Mouse (Mus musculus) Patski (cell line): Measurements from ENCODE around the gene Lgals4. TPM values are rescaled to one million over a fixed set of nuclear protein-coding genes. Genes with fewer than 3 reads are reported as not detected.

Experiments used
- ATAC-seq: fragments of 100-300 bp; one replicate; pipeline ENCODE4 v1.8.0; 2021
- CTCF ChIA-PET: fragments of 350-600 bp; sonication (Branson Sonifier 250); formaldehyde crosslinking; loops from one replicate; lab custom pipeline; 2022; ENCODE audit warnings: inconsistent platforms; lab: Charles Lee
- POLR2A ChIA-PET: fragments of 350-600 bp; sonication (Branson Sonifier 250); formaldehyde crosslinking; loops from one replicate; lab custom pipeline; 2022; ENCODE audit warnings: antibody characterized with exemption, inconsistent platforms; lab: Charles Lee
- DNase-seq: peaks from one replicate; pipeline ENCODE4 v3.0.0-alpha.2; 2011; ENCODE audit warnings: low read depth, low spot score
- H3K27me3 ChIP-seq: fragments of 371-371 bp; one replicate; pipeline ENCODE4 v1.5.1; 2021
- CTCF ChIP-seq: fragments of 100-300 bp; IDR thresholded peaks from one replicate; pipeline ENCODE4 v1.5.1; 2021
- in situ Hi-C: fragments of 300-500 bp; cut with MboI; formaldehyde crosslinking; loops from 3 replicates; pipeline ENCODE4 v1.11.1; 2018; ENCODE audit warnings: low pct_unique_long_range_greater_than_20kb, mixed read lengths
- polyA plus RNA-seq: library from polyadenylated mRNA; unstranded; gene quantifications from one replicate; pipeline ENCODE4 v1.2.3, GENCODE M21; 2021

Lgals4 gene
- polyA plus RNA-seq, 1 experiment from 2014 or later: 4.1 TPM

- ChIA-PET POLR2A (interaction anchor here (0.9 to 4.0 kb wide), 3 partner anchors 7 to 47 kb away, joined by 3 to 22 read pairs (median 8); partner anchors contain the start of gene Sirt2), CTCF (interaction anchor here (0.8 to 1.1 kb wide), 3 partner anchors 11 to 33 kb away, joined by 3 read pairs; no protein-coding TSS in a partner anchor)
- in situ Hi-C loops: no loop called here
- ATAC-seq (no peak), DNase-seq (no peak)
- H3K27me3 ChIP-seq: no peaks in the 10 kb centered on the region
- no peak for TF ChIP-seq CTCF
Observed at GRCm38 (mm10) chr7:28812949-28813348, 20.7 kb upstream of the Lgals4 start.

- no peak for DNase-seq
- no peak for ATAC-seq
- no peak for TF ChIP-seq CTCF
- no peaks in the 10 kb centered on the region for H3K27me3 ChIP-seq
- ChIA-PET CTCF (no interaction called here), POLR2A (no interaction called here)
- in situ Hi-C loops: no loop called here
Observed at GRCm38 (mm10) chr7:28814306-28815034, 19.2 kb upstream of the Lgals4 start.

- ChIA-PET CTCF (no interaction called here), POLR2A (no interaction called here)
- ATAC-seq (no peak), DNase-seq (no peak)
- H3K27me3 ChIP-seq: no peaks in the 10 kb centered on the region
- no peak for TF ChIP-seq CTCF
- in situ Hi-C loops: no loop called here
Observed at GRCm38 (mm10) chr7:28815230-28815629, 18.4 kb upstream of the Lgals4 start.

- DNase-seq: no peak
- ChIA-PET CTCF (no interaction called here), POLR2A (interaction anchor here (0.6 kb wide), 2 partner anchors 137 to 168 kb away, joined by 3 to 4 read pairs; no protein-coding TSS in a partner anchor)
- no peak for TF ChIP-seq CTCF
- no peak for ATAC-seq
- in situ Hi-C loops: no loop called here
- no peaks in the 10 kb centered on the region for H3K27me3 ChIP-seq
Observed at GRCm38 (mm10) chr7:28816201-28816600, 17.5 kb upstream of the Lgals4 start.

GRCm38 (mm10) chr7:28816920-28817319 is 16.7 kb upstream of the Lgals4 start:
- in situ Hi-C loops: no loop called here
- ChIA-PET CTCF (no interaction called here), POLR2A (interaction anchor here (0.6 to 1.2 kb wide), 2 partner anchors 9 to 136 kb away, joined by 3 to 5 read pairs; partner anchors contain the start of gene Hnrnpl)
- no peak for ATAC-seq
- no peak for TF ChIP-seq CTCF
- DNase-seq: no peak
- no peaks in the 10 kb centered on the region for H3K27me3 ChIP-seq

GRCm38 (mm10) chr7:28817524-28817923 is 16.1 kb upstream of the Lgals4 start:
- in situ Hi-C loops: no loop called here
- no peak for TF ChIP-seq CTCF
- H3K27me3 ChIP-seq: no peaks in the 10 kb centered on the region
- DNase-seq (no peak), ATAC-seq (no peak)
- ChIA-PET POLR2A (interaction anchor here (1.2 kb wide), 1 partner anchor 9 kb away, joined by 5 read pairs; the partner anchor contains the start of gene Hnrnpl), CTCF (interaction anchor here (1.4 kb wide), 1 partner anchor 10 kb away, joined by 4 read pairs; no protein-coding TSS in a partner anchor)

GRCm38 (mm10) chr7:28817957-28818356 is 15.7 kb upstream of the Lgals4 start:
- ChIA-PET CTCF (interaction anchor here (1.4 kb wide), 1 partner anchor 10 kb away, joined by 4 read pairs; no protein-coding TSS in a partner anchor), POLR2A (interaction anchor here (1.2 kb wide), 1 partner anchor 10 kb away, joined by 5 read pairs; the partner anchor contains the start of gene Hnrnpl)
- no peak for DNase-seq
- ATAC-seq: no peak
- no peak for TF ChIP-seq CTCF
- H3K27me3 ChIP-seq: no peaks in the 10 kb centered on the region
- in situ Hi-C loops: no loop called here

GRCm38 (mm10) chr7:28818436-28818835 is 15.2 kb upstream of the Lgals4 start:
- CTCF ChIA-PET: interaction anchor here (1.4 kb wide), 1 partner anchor 9 kb away, joined by 4 read pairs; no protein-coding TSS in a partner anchor
- no peaks in the 10 kb centered on the region for H3K27me3 ChIP-seq
- ATAC-seq (no peak), DNase-seq (no peak)
- in situ Hi-C loops: no loop called here
- no peak for TF ChIP-seq CTCF
- POLR2A ChIA-PET: interaction anchor here (1.2 to 3.5 kb wide), 2 partner anchors 7 to 10 kb away, joined by 5 to 22 read pairs; partner anchors contain the start of gene Hnrnpl

- no peak for ATAC-seq
- POLR2A ChIA-PET: interaction anchor here (3.5 kb wide), 1 partner anchor 8 kb away, joined by 22 read pairs; no protein-coding TSS in a partner anchor
- CTCF ChIA-PET: interaction anchor here (0.6 to 1.4 kb wide), 2 partner anchors 9 to 14 kb away, joined by 3 to 4 read pairs; no protein-coding TSS in a partner anchor
Observed at GRCm38 (mm10) chr7:28818861-28819452, 14.7 kb upstream of the Lgals4 start.

GRCm38 (mm10) chr7:28819571-28819970 is 14.1 kb upstream of the Lgals4 start:
- ATAC-seq (no peak), DNase-seq (no peak)
- POLR2A ChIA-PET: interaction anchor here (1.3 to 3.5 kb wide), 2 partner anchors 8 to 18 kb away, joined by 3 to 22 read pairs; no protein-coding TSS in a partner anchor
- H3K27me3 ChIP-seq: no peaks in the 10 kb centered on the region
- in situ Hi-C loops: no loop called here
- CTCF ChIA-PET: interaction anchor here (1.4 kb wide), 1 partner anchor 16 kb away, joined by 3 read pairs; no protein-coding TSS in a partner anchor
- TF ChIP-seq CTCF: no peak

More at GRCm38 (mm10) chr7:28818861-28819452, 14.7 kb upstream of the Lgals4 start:
- in situ Hi-C loops: no loop called here
- no peak for DNase-seq
- TF ChIP-seq CTCF: no peak
- H3K27me3 ChIP-seq: no peaks in the 10 kb centered on the region
